Mouse (Mus musculus) neural tube, embryonic 10.5 days (tissue): ENCODE results near the gene Mpdz.
A peak's percentile ranks its signal among the peaks of the same experiment; 100 is the strongest.

Experiments used
- DNase-seq: peaks from one replicate; pipeline ENCODE4 v3.0.0-alpha.2; 2017; ENCODE audit warnings: low spot score; ENCODE audit errors: extremely low spot score

Mpdz gene

GRCm38 (mm10) chr4:81283081-81283480 lies 159.5 kb downstream of the Mpdz start:
- DNase-seq: no peak

DNA sequence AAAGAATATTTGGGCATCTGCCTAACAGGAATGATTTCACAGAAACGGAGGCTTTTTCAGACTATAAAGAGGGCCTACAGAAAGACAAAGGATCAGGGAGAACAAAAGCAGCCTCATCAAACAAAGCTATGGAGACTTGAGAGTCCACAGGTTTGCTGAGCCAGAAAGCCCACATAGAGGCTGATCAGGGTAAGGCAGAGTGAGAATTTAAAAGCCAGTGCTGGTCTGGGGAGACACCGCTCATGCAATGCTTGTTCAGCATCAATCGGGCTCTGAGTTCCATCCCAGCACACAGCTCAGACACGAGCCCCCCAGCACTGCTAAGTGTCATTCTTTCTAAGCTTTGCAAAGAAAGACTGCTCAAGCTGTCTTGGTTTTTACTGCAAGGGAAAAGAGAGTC lies 162.5 kb downstream of the Mpdz start:
- no peak for DNase-seq

GRCm38 (mm10) chr4:81279451-81279850 lies 163.2 kb downstream of the Mpdz start:
- DNase-seq: no peak

- DNase-seq: no peak
Observed at GRCm38 (mm10) chr4:81275957-81276715, 166.5 kb downstream of the Mpdz start.

- DNase-seq: no peak
Observed at GRCm38 (mm10) chr4:81273067-81273466, 169.5 kb downstream of the Mpdz start.

- DNase-seq: no peak
Observed at GRCm38 (mm10) chr4:81252859-81253780, 189.5 kb downstream of the Mpdz start.

DNA sequence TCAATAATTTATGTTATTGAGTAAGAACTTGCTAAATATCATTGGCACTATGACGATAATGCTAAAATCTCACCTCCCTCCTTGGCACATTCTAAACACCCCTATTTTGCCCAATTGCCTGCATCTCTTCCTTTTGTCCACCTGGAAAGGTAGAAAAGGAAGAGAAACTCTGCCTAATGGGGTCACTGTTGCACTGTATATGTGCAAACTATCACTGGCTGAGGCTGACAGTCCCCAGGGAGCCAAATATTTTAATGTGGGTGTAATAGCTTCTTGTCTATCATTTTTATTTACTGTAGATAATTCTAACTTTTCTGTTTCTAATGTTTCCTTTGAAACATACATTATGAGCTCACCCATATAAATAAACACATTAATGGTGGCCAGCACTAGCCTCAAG lies 190.3 kb downstream of the Mpdz start:
- no peak for DNase-seq

GRCm38 (mm10) chr4:81251934-81252333 lies 190.7 kb downstream of the Mpdz start:
- peak; percentile 69 for DNase-seq

GRCm38 (mm10) chr4:81249245-81249644 lies 193.4 kb downstream of the Mpdz start:
- DNase-seq: no peak

GRCm38 (mm10) chr4:81236227-81236626 lies 206.4 kb downstream of the Mpdz start:
- DNase-seq: no peak
